Mouse (Mus musculus): ENCODE measurements at regions not wholly inside any gene's neighbourhood (a gene's known extent, or its start where the extent isn't known, plus 50 kb on each side); places are given as distances from the start of the nearest gene placed in this dataset.

DNA sequence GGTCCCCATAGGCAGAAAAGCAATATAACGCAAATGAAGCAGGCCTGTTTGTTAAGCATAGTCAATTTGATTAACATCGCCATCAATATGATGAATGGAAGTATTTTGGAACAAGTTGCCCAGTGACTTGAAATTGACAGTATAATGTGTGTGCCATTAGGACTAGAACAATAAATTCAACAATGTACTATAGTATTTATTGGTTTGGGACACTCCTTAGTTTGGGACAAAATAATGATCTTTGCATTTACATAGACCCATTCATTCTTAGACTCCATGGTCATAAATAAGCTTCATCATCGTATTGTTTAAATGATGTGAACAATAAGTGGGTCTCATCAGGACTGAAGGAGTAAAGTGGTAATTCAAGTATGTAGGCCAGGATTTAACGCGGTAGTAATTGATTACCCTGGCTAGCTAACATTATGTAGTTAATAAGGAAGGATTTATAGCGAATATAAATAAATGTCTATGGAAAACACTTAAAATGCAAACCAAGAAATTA, 2933.6 kb upstream of the 5930422O12Rik start:
- H3K9me3 ChIP-seq (replicated peaks) = no peaks in the 10 kb centered on the region
- no peaks in the 10 kb centered on the region for H3K27me3 ChIP-seq
- no peak overlapping the region for H3K27ac ChIP-seq (replicated peaks)
- H3K9ac ChIP-seq = no peak overlapping the region
- H3K4me1 ChIP-seq = no peaks in the 10 kb centered on the region
- H3K4me3 ChIP-seq (replicated peaks) = no peak overlapping the region
- no peak overlapping the region for H3K4me2 ChIP-seq (replicated peaks)
- H3K36me3 ChIP-seq = no peaks in the 10 kb centered on the region
- ATAC-seq (ENCODE audit: insufficient number of reproducible peaks, low FRiP score, low TSS enrichment, low read depth) = no peak
- WGBS = 90% methylated on average over 6 of the region's 6 CpGs

GRCm38 (mm10) chr8:30502164-30502563, 2926.3 kb upstream of the 5930422O12Rik start:
- H3K36me3 ChIP-seq = no peaks in the 10 kb centered on the region
- ATAC-seq (ENCODE audit: insufficient number of reproducible peaks, low FRiP score, low TSS enrichment, low read depth) = no peak
- no peak overlapping the region for H3K4me3 ChIP-seq (replicated peaks)
- 58% methylated on average over 2 of the region's 2 CpGs for WGBS
- no peak overlapping the region for H3K27ac ChIP-seq (replicated peaks)
- no peaks in the 10 kb centered on the region for H3K9me3 ChIP-seq (replicated peaks)
- H3K4me2 ChIP-seq (replicated peaks) = no peak overlapping the region
- H3K9ac ChIP-seq = no peak overlapping the region
- no peaks in the 10 kb centered on the region for H3K27me3 ChIP-seq
- H3K4me1 ChIP-seq = no peaks in the 10 kb centered on the region

- no peak for ATAC-seq (ENCODE audit: insufficient number of reproducible peaks, low FRiP score, low TSS enrichment, low read depth)
- WGBS = 80% methylated on average over 2 of the region's 2 CpGs
- Histone ChIP-seq H3K4me3 (replicated peaks) (no peak overlapping the region), H3K4me2 (replicated peaks) (no peak overlapping the region), H3K9ac (no peak overlapping the region), H3K9me3 (replicated peaks) (no peaks in the 10 kb centered on the region), H3K4me1 (no peaks in the 10 kb centered on the region), H3K27me3 (no peaks in the 10 kb centered on the region), H3K36me3 (no peaks in the 10 kb centered on the region), H3K27ac (replicated peaks) (no peak overlapping the region)
Measured at GRCm38 (mm10) chr8:30511358-30511757, 2917.2 kb upstream of the 5930422O12Rik start.

GRCm38 (mm10) chr8:30522806-30523462, 2905.6 kb upstream of the 5930422O12Rik start:
- H3K27ac ChIP-seq (replicated peaks) = no peak overlapping the region
- WGBS = 46% methylated on average over 10 of the region's 10 CpGs

DNA sequence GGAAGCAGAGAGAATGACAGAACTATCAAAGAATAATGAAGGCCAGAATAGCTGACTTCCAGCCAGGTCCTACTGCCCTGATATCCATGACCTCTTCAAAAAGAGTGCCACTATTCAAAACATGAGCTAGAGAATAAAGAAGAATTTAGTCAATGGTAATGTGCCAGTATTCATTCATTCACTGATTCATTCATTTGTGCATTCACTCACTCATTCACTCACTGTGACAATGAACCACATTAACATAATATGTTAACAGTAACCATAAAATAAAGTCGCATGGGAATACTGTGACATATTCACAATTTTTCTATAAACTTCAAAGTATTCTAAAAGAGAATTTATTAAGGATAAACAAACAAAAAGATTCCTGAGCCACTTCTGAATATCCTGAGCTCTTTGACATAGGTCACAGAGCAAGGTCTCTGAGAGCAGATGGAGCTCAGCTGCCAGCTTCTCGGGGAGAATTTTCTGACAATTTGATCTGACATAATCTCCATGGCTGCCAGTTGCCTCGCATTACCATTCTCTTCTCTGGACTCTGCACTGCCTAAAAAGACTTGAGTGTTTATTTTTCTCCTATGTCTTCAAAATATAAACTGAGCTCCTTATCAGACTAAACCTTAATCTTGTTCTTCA, 2895.5 kb upstream of the 5930422O12Rik start:
- no peak overlapping the region for H3K27ac ChIP-seq (replicated peaks)
- no peaks in the 10 kb centered on the region for H3K9me3 ChIP-seq (replicated peaks)
- WGBS = 53% methylated on average over 3 of the region's 3 CpGs
- no peaks in the 10 kb centered on the region for H3K36me3 ChIP-seq
- ATAC-seq (ENCODE audit: insufficient number of reproducible peaks, low FRiP score, low TSS enrichment, low read depth) = no peak
- H3K4me3 ChIP-seq (replicated peaks) = no peak overlapping the region
- H3K9ac ChIP-seq = no peak overlapping the region
- H3K27me3 ChIP-seq = no peaks in the 10 kb centered on the region
- no peaks in the 10 kb centered on the region for H3K4me1 ChIP-seq
- H3K4me2 ChIP-seq (replicated peaks) = no peak overlapping the region

More at GRCm38 (mm10) chr8:30522806-30523462, 2905.6 kb upstream of the 5930422O12Rik start:
- H3K36me3 ChIP-seq = no peaks in the 10 kb centered on the region
- H3K4me2 ChIP-seq (replicated peaks) = no peak overlapping the region
- no peaks in the 10 kb centered on the region for H3K4me1 ChIP-seq
- no peak overlapping the region for H3K4me3 ChIP-seq (replicated peaks)
- no peak overlapping the region for H3K9ac ChIP-seq
- no peak for ATAC-seq (ENCODE audit: insufficient number of reproducible peaks, low FRiP score, low TSS enrichment, low read depth)
- H3K27me3 ChIP-seq = no peaks in the 10 kb centered on the region
- H3K9me3 ChIP-seq (replicated peaks) = no peaks in the 10 kb centered on the region

- H3K27ac ChIP-seq (replicated peaks) = no peak overlapping the region
- H3K9me3 ChIP-seq (replicated peaks) = no peaks in the 10 kb centered on the region
- no peak overlapping the region for H3K9ac ChIP-seq
- no peak for ATAC-seq (ENCODE audit: insufficient number of reproducible peaks, low FRiP score, low TSS enrichment, low read depth)
- H3K4me3 ChIP-seq (replicated peaks) = no peak overlapping the region
- no peaks in the 10 kb centered on the region for H3K27me3 ChIP-seq
- no peak overlapping the region for H3K4me2 ChIP-seq (replicated peaks)
- no peaks in the 10 kb centered on the region for H3K36me3 ChIP-seq
- H3K4me1 ChIP-seq = no peaks in the 10 kb centered on the region
- 75% methylated on average over 3 of the region's 3 CpGs for WGBS
Measured at GRCm38 (mm10) chr8:30533501-30533870, 2895.0 kb upstream of the 5930422O12Rik start.

DNA sequence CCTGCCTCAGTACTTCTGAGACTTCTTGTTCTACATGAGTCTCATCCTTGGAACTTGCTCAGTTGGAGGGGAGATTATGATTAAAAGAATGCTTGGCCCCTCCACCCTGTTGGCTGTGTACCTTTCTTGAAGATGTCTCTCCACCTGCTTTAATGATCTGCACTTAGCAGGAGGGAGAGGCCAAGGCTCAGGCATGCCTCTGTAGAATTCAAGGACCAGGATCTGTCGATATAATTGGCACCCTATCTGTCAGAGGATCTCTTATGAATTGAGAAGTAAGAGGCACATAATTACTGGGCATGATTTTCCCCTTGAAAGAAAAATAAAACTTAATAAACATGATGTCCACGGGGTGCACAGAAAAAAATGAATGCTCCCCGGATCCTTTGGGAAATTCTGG, 2893.1 kb upstream of the 5930422O12Rik start:
- Histone ChIP-seq H3K9me3 (replicated peaks) (no peaks in the 10 kb centered on the region), H3K4me2 (replicated peaks) (no peak overlapping the region), H3K4me1 (no peaks in the 10 kb centered on the region), H3K4me3 (replicated peaks) (no peak overlapping the region), H3K27ac (replicated peaks) (no peak overlapping the region), H3K27me3 (no peaks in the 10 kb centered on the region), H3K36me3 (no peaks in the 10 kb centered on the region), H3K9ac (no peak overlapping the region)
- ATAC-seq (ENCODE audit: insufficient number of reproducible peaks, low FRiP score, low TSS enrichment, low read depth) = no peak
- WGBS = 65% methylated on average over 3 of the region's 3 CpGs

DNA sequence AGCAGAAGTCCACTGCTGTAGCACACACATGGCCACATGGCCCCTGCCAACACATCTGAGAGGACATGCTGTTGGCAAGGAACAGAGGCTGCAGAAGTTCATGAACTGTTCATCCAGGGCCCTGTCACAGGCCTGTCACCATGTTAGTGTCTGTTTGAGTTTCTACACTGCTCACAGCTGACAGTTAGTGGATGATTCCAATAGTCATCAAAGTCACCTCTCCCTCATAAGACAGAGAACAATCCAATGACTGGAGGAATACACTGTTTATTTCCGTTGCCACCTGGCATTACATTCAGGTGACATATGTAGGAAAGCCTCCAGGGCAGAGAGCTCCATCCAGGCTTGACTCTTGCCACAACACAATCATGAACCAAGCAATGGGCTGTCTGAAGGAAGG, 2886.3 kb upstream of the 5930422O12Rik start:
- no peaks in the 10 kb centered on the region for H3K36me3 ChIP-seq
- H3K9ac ChIP-seq = no peak overlapping the region
- no peaks in the 10 kb centered on the region for H3K4me1 ChIP-seq
- no peak overlapping the region for H3K4me2 ChIP-seq (replicated peaks)
- 77% methylated on average over 1 of the region's 1 CpGs for WGBS
- ATAC-seq (ENCODE audit: insufficient number of reproducible peaks, low FRiP score, low TSS enrichment, low read depth) = no peak
- H3K4me3 ChIP-seq (replicated peaks) = no peak overlapping the region
- H3K27ac ChIP-seq (replicated peaks) = no peak overlapping the region
- no peaks in the 10 kb centered on the region for H3K27me3 ChIP-seq
- no peaks in the 10 kb centered on the region for H3K9me3 ChIP-seq (replicated peaks)

DNA sequence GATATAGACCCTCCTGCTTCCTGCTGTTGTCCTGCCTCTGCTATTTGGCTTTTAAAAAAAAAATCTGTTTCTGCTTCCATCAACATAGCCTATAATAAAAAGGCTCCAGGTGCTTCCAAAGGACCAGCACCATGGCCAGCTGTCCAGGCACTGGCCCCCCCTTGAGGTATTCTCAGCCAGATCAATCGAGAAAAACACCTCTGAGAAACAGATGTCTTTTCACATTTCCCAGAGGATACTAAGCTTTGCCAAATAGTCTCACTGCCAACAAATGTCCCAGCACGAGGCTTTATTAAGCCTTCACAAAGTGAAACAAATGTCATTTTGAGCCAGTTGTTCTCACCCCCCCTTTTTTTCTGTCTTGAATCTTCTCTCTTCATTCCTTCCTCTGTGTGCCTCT, 2880.7 kb upstream of the 5930422O12Rik start:
- H3K9me3 ChIP-seq (replicated peaks) = no peaks in the 10 kb centered on the region
- WGBS = 28% methylated on average over 2 of the region's 2 CpGs

DNA sequence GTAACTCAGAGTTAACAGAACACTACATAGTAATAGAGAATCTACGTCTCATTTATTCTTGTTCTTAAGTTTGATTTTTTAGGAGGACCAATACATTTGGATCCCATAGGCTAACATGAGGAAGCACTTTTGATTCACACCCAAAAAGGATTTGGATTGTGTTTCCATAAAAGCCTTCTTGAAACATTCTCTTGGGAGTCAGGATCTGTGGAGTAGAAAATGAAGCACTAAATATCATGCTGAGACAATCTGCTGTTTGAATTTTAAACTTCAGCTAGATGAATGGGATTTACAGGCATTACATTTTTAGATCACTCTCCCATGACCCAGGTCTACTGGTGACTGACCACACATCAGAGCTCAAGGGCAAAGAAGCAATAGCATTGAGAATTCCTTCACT, 2877.5 kb upstream of the 5930422O12Rik start:
- Histone ChIP-seq H3K9ac (no peak overlapping the region), H3K4me2 (replicated peaks) (no peak overlapping the region), H3K9me3 (replicated peaks) (no peaks in the 10 kb centered on the region), H3K27ac (replicated peaks) (no peak overlapping the region), H3K27me3 (no peaks in the 10 kb centered on the region), H3K4me3 (replicated peaks) (no peak overlapping the region), H3K4me1 (no peaks in the 10 kb centered on the region), H3K36me3 (no peaks in the 10 kb centered on the region)
- no peak for ATAC-seq (ENCODE audit: insufficient number of reproducible peaks, low FRiP score, low TSS enrichment, low read depth)
- 71% methylated on average over 1 of the region's 1 CpGs for WGBS

More for the DNA sequence above, 2880.7 kb upstream of the 5930422O12Rik start:
- no peaks in the 10 kb centered on the region for H3K27me3 ChIP-seq
- H3K4me3 ChIP-seq (replicated peaks) = no peak overlapping the region
- H3K36me3 ChIP-seq = no peaks in the 10 kb centered on the region
- no peaks in the 10 kb centered on the region for H3K4me1 ChIP-seq
- H3K27ac ChIP-seq (replicated peaks) = no peak overlapping the region
- no peak overlapping the region for H3K9ac ChIP-seq
- H3K4me2 ChIP-seq (replicated peaks) = no peak overlapping the region
- ATAC-seq (ENCODE audit: insufficient number of reproducible peaks, low FRiP score, low TSS enrichment, low read depth) = no peak

GRCm38 (mm10) chr8:30557429-30557828, 2871.1 kb upstream of the 5930422O12Rik start:
- H3K9ac ChIP-seq = no peak overlapping the region
- ATAC-seq (ENCODE audit: insufficient number of reproducible peaks, low FRiP score, low TSS enrichment, low read depth) = no peak
- no peaks in the 10 kb centered on the region for H3K27me3 ChIP-seq
- H3K4me2 ChIP-seq (replicated peaks) = no peak overlapping the region
- no peaks in the 10 kb centered on the region for H3K9me3 ChIP-seq (replicated peaks)
- H3K36me3 ChIP-seq = no peaks in the 10 kb centered on the region
- no peak overlapping the region for H3K4me3 ChIP-seq (replicated peaks)
- no peak overlapping the region for H3K27ac ChIP-seq (replicated peaks)
- H3K4me1 ChIP-seq = peaks cover 13% of the 10 kb centered on the region
